Mouse (Mus musculus): ENCODE measurements around the gene Plaur. TPM values are rescaled to one million over a fixed set of nuclear protein-coding genes. Genes with fewer than 3 reads are reported as not detected.
"Not testable (repeated sequence)": the region's sequence is repeated elsewhere in the genome, so short reads cannot be mapped to it uniquely, and the experiment has no call there.

The Plaur gene
- polyA plus RNA-seq, 1 experiment from 2014 or later, result 1.0 TPM

GRCm38 (mm10) chr7:24504868-24505267 lies 42.6 kb downstream of the Plaur start:
- H3K4me2 ChIP-seq (replicated peaks), result no peak overlapping the region
- H3K36me3 ChIP-seq, result peaks cover 37% of the 10 kb centered on the region
- 10% methylated on average over 4 of the region's 4 CpGs for WGBS
- peaks cover 51% of the 10 kb centered on the region for H3K4me1 ChIP-seq (replicated peaks)
- ATAC-seq, result no peak
- H3K27ac ChIP-seq, result peak overlapping the region; percentile 99
- H3K27me3 ChIP-seq, result no peaks in the 10 kb centered on the region
- no peak overlapping the region for H3K4me3 ChIP-seq (replicated peaks)
- no peaks in the 10 kb centered on the region for H3K9me3 ChIP-seq
- H3K9ac ChIP-seq (replicated peaks), result 0 out of 2 replicates have a peak overlapping the region, but pooled peaks have one; percentile 12

- Histone ChIP-seq H3K27ac (peak overlapping the region; percentile 99), H3K9ac (replicated peaks) (peak overlapping the region; percentile 82), H3K4me3 (replicated peaks) (peak overlapping the region; percentile 67), H3K36me3 (peaks cover 34% of the 10 kb centered on the region), H3K27me3 (no peaks in the 10 kb centered on the region), H3K4me2 (replicated peaks) (peak overlapping the region; percentile 69), H3K9me3 (no peaks in the 10 kb centered on the region), H3K4me1 (replicated peaks) (peaks cover 55% of the 10 kb centered on the region)
- no peak for ATAC-seq
- WGBS, result 5% methylated on average over 15 of the region's 15 CpGs
Measured at GRCm38 (mm10) chr7:24505447-24506064, 43.3 kb downstream of the Plaur start.

- Histone ChIP-seq H3K4me1 (replicated peaks) (peaks cover 60% of the 10 kb centered on the region), H3K9ac (replicated peaks) (peak overlapping the region; percentile 82), H3K4me2 (replicated peaks) (peak overlapping the region; percentile 69), H3K36me3 (peaks cover 34% of the 10 kb centered on the region), H3K27me3 (no peaks in the 10 kb centered on the region), H3K4me3 (replicated peaks) (peak overlapping the region; percentile 67), H3K9me3 (no peaks in the 10 kb centered on the region), H3K27ac (peak overlapping the region; percentile 99)
- 9% methylated on average over 3 of the region's 3 CpGs for WGBS
- no peak for ATAC-seq
Measured at GRCm38 (mm10) chr7:24506065-24506459, 43.8 kb downstream of the Plaur start.

- Histone ChIP-seq H3K4me2 (replicated peaks) (peak overlapping the region; percentile 69), H3K36me3 (peaks cover 34% of the 10 kb centered on the region), H3K9ac (replicated peaks) (peak overlapping the region; percentile 82), H3K9me3 (no peaks in the 10 kb centered on the region), H3K4me1 (replicated peaks) (peaks cover 64% of the 10 kb centered on the region), H3K4me3 (replicated peaks) (peak overlapping the region; percentile 67), H3K27ac (peak overlapping the region; percentile 99), H3K27me3 (no peaks in the 10 kb centered on the region)
- no peak; the same call in 1 of the 2 replicates for ATAC-seq
- under 1% methylated on average over 12 of the region's 12 CpGs for WGBS
Measured at GRCm38 (mm10) chr7:24506476-24506837, 44.2 kb downstream of the Plaur start.

- Histone ChIP-seq H3K27me3 (no peaks in the 10 kb centered on the region), H3K4me1 (replicated peaks) (peaks cover 71% of the 10 kb centered on the region), H3K27ac (peak within 1 kb of the TSS; percentile 99), H3K4me3 (replicated peaks) (peak within 1 kb of the TSS; percentile 67), H3K4me2 (replicated peaks) (peak within 1 kb of the TSS; percentile 69), H3K36me3 (peaks cover 34% of the 10 kb centered on the region), H3K9me3 (no peaks in the 10 kb centered on the region), H3K9ac (replicated peaks) (peak within 1 kb of the TSS; percentile 82)
- WGBS, result under 1% methylated on average over 84 of the region's 84 CpGs
- ATAC-seq, result peak; percentile 94
Measured at GRCm38 (mm10) chr7:24506838-24507725, 44.8 kb downstream of the Plaur start, which contains the start of gene Zfp428. Zfp428 (plus strand) TSS chr7:24507006.

- H3K9me3 ChIP-seq, result no peaks in the 10 kb centered on the region
- H3K36me3 ChIP-seq, result peaks cover 32% of the 10 kb centered on the region
- H3K4me1 ChIP-seq (replicated peaks), result peaks cover 73% of the 10 kb centered on the region
- H3K4me3 ChIP-seq (replicated peaks), result peak overlapping the region; percentile 67
- under 1% methylated on average over 20 of the region's 20 CpGs for WGBS
- peak; percentile 21 for ATAC-seq
- peak overlapping the region; percentile 82 for H3K9ac ChIP-seq (replicated peaks)
- H3K27me3 ChIP-seq, result no peaks in the 10 kb centered on the region
- peak overlapping the region; percentile 69 for H3K4me2 ChIP-seq (replicated peaks)
- peak overlapping the region; percentile 99 for H3K27ac ChIP-seq
Measured at GRCm38 (mm10) chr7:24507726-24508114, 45.4 kb downstream of the Plaur start.

GRCm38 (mm10) chr7:24512355-24512754 lies 50.1 kb downstream of the Plaur start, which contains the start of gene AC161166.1:
AC161166.1 (minus strand) TSS chr7:24512455.
- Histone ChIP-seq H3K4me3 (replicated peaks) (no peak within 1 kb of the TSS), H3K27ac (no peak within 1 kb of the TSS), H3K36me3 (peaks cover 69% of the 10 kb centered on the region), H3K4me2 (replicated peaks) (no peak within 1 kb of the TSS), H3K27me3 (no peaks in the 10 kb centered on the region), H3K9ac (replicated peaks) (no peak within 1 kb of the TSS), H3K4me1 (replicated peaks) (peaks cover 43% of the 10 kb centered on the region), H3K9me3 (no peaks in the 10 kb centered on the region)
- WGBS, result 92% methylated on average over 7 of the region's 7 CpGs
- no peak for ATAC-seq

- not testable (repeated sequence) for H3K4me3 ChIP-seq (replicated peaks); H3K27ac ChIP-seq; H3K9ac ChIP-seq (replicated peaks); H3K27me3 ChIP-seq; H3K4me2 ChIP-seq (replicated peaks); H3K9me3 ChIP-seq
- 61% methylated on average over 8 of the region's 8 CpGs for WGBS
- ATAC-seq, result 0 out of 2 replicates have a peak, but pooled peaks have one; percentile 32
- Histone ChIP-seq H3K36me3 (peaks cover 71% of the 10 kb centered on the region), H3K4me1 (replicated peaks) (peaks cover 12% of the 10 kb centered on the region; the same call in 1 of the 2 replicates)
Measured at GRCm38 (mm10) chr7:24516319-24516718, 54.0 kb downstream of the Plaur start.

GRCm38 (mm10) chr7:24517077-24517476 lies 54.8 kb downstream of the Plaur start:
- H3K9ac ChIP-seq (replicated peaks), result no peak overlapping the region
- no peaks in the 10 kb centered on the region for H3K27me3 ChIP-seq
- WGBS, result 27% methylated on average over 5 of the region's 5 CpGs
- H3K4me1 ChIP-seq (replicated peaks), result 0 out of 2 replicates have a peak, but pooled peaks cover 4% of the 10 kb centered on the region
- H3K4me2 ChIP-seq (replicated peaks), result no peak overlapping the region
- H3K27ac ChIP-seq, result no peak overlapping the region
- no peaks in the 10 kb centered on the region for H3K9me3 ChIP-seq
- no peak for ATAC-seq
- no peak overlapping the region for H3K4me3 ChIP-seq (replicated peaks)
- H3K36me3 ChIP-seq, result peaks cover 63% of the 10 kb centered on the region

GRCm38 (mm10) chr7:24517654-24518053 lies 55.4 kb downstream of the Plaur start:
- 53% methylated on average over 6 of the region's 6 CpGs for WGBS
- Histone ChIP-seq H3K4me1 (replicated peaks) (0 out of 2 replicates have a peak, but pooled peaks cover 2% of the 10 kb centered on the region), H3K9ac (replicated peaks) (no peak overlapping the region), H3K27ac (peak overlapping the region; percentile 46; the same call in 1 of the 2 replicates), H3K27me3 (no peaks in the 10 kb centered on the region), H3K9me3 (no peaks in the 10 kb centered on the region), H3K36me3 (peaks cover 59% of the 10 kb centered on the region), H3K4me2 (replicated peaks) (no peak overlapping the region), H3K4me3 (replicated peaks) (no peak overlapping the region)
- no peak for ATAC-seq

GRCm38 (mm10) chr7:24519130-24519529 lies 56.8 kb downstream of the Plaur start:
- H3K27me3 ChIP-seq, result no peaks in the 10 kb centered on the region
- no peaks in the 10 kb centered on the region for H3K9me3 ChIP-seq
- H3K27ac ChIP-seq, result no peak overlapping the region
- no peak overlapping the region for H3K9ac ChIP-seq (replicated peaks)
- ATAC-seq, result no peak
- no peak overlapping the region for H3K4me2 ChIP-seq (replicated peaks)
- H3K4me1 ChIP-seq (replicated peaks), result no peaks in the 10 kb centered on the region
- H3K4me3 ChIP-seq (replicated peaks), result no peak overlapping the region
- WGBS, result 22% methylated on average over 3 of the region's 3 CpGs
- H3K36me3 ChIP-seq, result peaks cover 44% of the 10 kb centered on the region

- H3K9ac ChIP-seq (replicated peaks); H3K4me1 ChIP-seq (replicated peaks); ATAC-seq; H3K4me3 ChIP-seq (replicated peaks); H3K27ac ChIP-seq; H3K9me3 ChIP-seq; H3K4me2 ChIP-seq (replicated peaks); H3K27me3 ChIP-seq: not testable (repeated sequence)
- H3K36me3 ChIP-seq, result peaks cover 35% of the 10 kb centered on the region
- 87% methylated on average over 10 of the region's 10 CpGs for WGBS
Measured at GRCm38 (mm10) chr7:24520054-24520453, 57.8 kb downstream of the Plaur start.

Measured in midbrain, embryonic 13.5 days (tissue).